Mouse (Mus musculus): ENCODE data around the gene Pts. TPM values are rescaled to one million over a fixed set of nuclear protein-coding genes. Genes with fewer than 3 reads are reported as not detected.

Pts gene
- total and polyA plus RNA-seq, 2 experiments from 2014 or later = 82.3 to 116 TPM

- no peaks in the 10 kb centered on the region for H3K27me3 ChIP-seq (ENCODE audit: insufficient read depth, low read length)
- DNase-seq (ENCODE audit: low spot score) = peak; percentile 9
- H3K9me3 ChIP-seq (ENCODE audit: low read length) = no peaks in the 10 kb centered on the region
- no peak overlapping the region for H3K27ac ChIP-seq (ENCODE audit: low read depth, low read length)
- TF ChIP-seq CTCF (IDR thresholded peaks at IDR 0.05) = no peak
- H3K4me1 ChIP-seq (ENCODE audit: insufficient read depth, low read length) = no peaks in the 10 kb centered on the region
- WGBS = 71% methylated on average over 10 of the region's 10 CpGs
- H3K36me3 ChIP-seq (ENCODE audit: insufficient read depth, low read length) = no peaks in the 10 kb centered on the region
- no peak overlapping the region for H3K4me3 ChIP-seq (ENCODE audit: low read depth, low read length)
- H3K9ac ChIP-seq (replicated peaks; ENCODE audit: low read length, poor library complexity, severe bottlenecking) = no peak overlapping the region
- H3K4me2 ChIP-seq (ENCODE audit: low read depth, low read length, poor library complexity, severe bottlenecking) = no peak overlapping the region
- ATAC-seq (ENCODE audit: low FRiP score) = no peak
Observed at GRCm38 (mm10) chr9:50495405-50496150, 32.9 kb downstream of the Pts start.

GRCm38 (mm10) chr9:50494311-50494710, 34.2 kb downstream of the Pts start, which contains the start of gene Plet1:
TSS of gene Plet1 (plus strand) at chr9:50494525.
- Histone ChIP-seq H3K4me2 (ENCODE audit: low read depth, low read length, poor library complexity, severe bottlenecking) (no peak within 1 kb of the TSS), H3K4me3 (ENCODE audit: low read depth, low read length) (no peak within 1 kb of the TSS), H3K36me3 (ENCODE audit: insufficient read depth, low read length) (no peaks in the 10 kb centered on the region), H3K27me3 (ENCODE audit: insufficient read depth, low read length) (no peaks in the 10 kb centered on the region), H3K9ac (replicated peaks; ENCODE audit: low read length, poor library complexity, severe bottlenecking) (no peak within 1 kb of the TSS), H3K27ac (ENCODE audit: low read depth, low read length) (no peak within 1 kb of the TSS), H3K9me3 (ENCODE audit: low read length) (no peaks in the 10 kb centered on the region), H3K4me1 (ENCODE audit: insufficient read depth, low read length) (no peaks in the 10 kb centered on the region)
- TF ChIP-seq CTCF (IDR thresholded peaks at IDR 0.05) = no peak
- ATAC-seq (ENCODE audit: low FRiP score) (no peak), DNase-seq (ENCODE audit: low spot score) (no peak)
- 86% methylated on average over 6 of the region's 6 CpGs for WGBS

- no peak overlapping the region for H3K4me2 ChIP-seq (ENCODE audit: low read depth, low read length, poor library complexity, severe bottlenecking)
- H3K36me3 ChIP-seq (ENCODE audit: insufficient read depth, low read length) = no peaks in the 10 kb centered on the region
- H3K27me3 ChIP-seq (ENCODE audit: insufficient read depth, low read length) = no peaks in the 10 kb centered on the region
- H3K27ac ChIP-seq (ENCODE audit: low read depth, low read length) = no peak overlapping the region
- no peak for ATAC-seq (ENCODE audit: low FRiP score)
- WGBS = 84% methylated on average over 2 of the region's 2 CpGs
- no peaks in the 10 kb centered on the region for H3K9me3 ChIP-seq (ENCODE audit: low read length)
- no peaks in the 10 kb centered on the region for H3K4me1 ChIP-seq (ENCODE audit: insufficient read depth, low read length)
- no peak overlapping the region for H3K9ac ChIP-seq (replicated peaks; ENCODE audit: low read length, poor library complexity, severe bottlenecking)
- DNase-seq (ENCODE audit: low spot score) = no peak
- no peak overlapping the region for H3K4me3 ChIP-seq (ENCODE audit: low read depth, low read length)
- no peak for TF ChIP-seq CTCF (IDR thresholded peaks at IDR 0.05)
Observed at GRCm38 (mm10) chr9:50493777-50494176, 34.7 kb downstream of the Pts start.

- Histone ChIP-seq H3K9ac (replicated peaks; ENCODE audit: low read length, poor library complexity, severe bottlenecking) (no peak overlapping the region), H3K4me2 (ENCODE audit: low read depth, low read length, poor library complexity, severe bottlenecking) (no peak overlapping the region), H3K27me3 (ENCODE audit: insufficient read depth, low read length) (no peaks in the 10 kb centered on the region), H3K9me3 (ENCODE audit: low read length) (no peaks in the 10 kb centered on the region), H3K4me1 (ENCODE audit: insufficient read depth, low read length) (no peaks in the 10 kb centered on the region), H3K36me3 (ENCODE audit: insufficient read depth, low read length) (no peaks in the 10 kb centered on the region), H3K4me3 (ENCODE audit: low read depth, low read length) (no peak overlapping the region), H3K27ac (ENCODE audit: low read depth, low read length) (no peak overlapping the region)
- DNase-seq (ENCODE audit: low spot score) (no peak), ATAC-seq (ENCODE audit: low FRiP score) (no peak)
- TF ChIP-seq CTCF (IDR thresholded peaks at IDR 0.05) = no peak
- WGBS = 88% methylated on average over 2 of the region's 2 CpGs
Observed at GRCm38 (mm10) chr9:50491531-50492045, 36.9 kb downstream of the Pts start.

GRCm38 (mm10) chr9:50490836-50491235, 37.7 kb downstream of the Pts start:
- no peak for ATAC-seq (ENCODE audit: low FRiP score)

GRCm38 (mm10) chr9:50485521-50485920, 43.0 kb downstream of the Pts start:
- Histone ChIP-seq H3K9ac (replicated peaks; ENCODE audit: low read length, poor library complexity, severe bottlenecking) (no peak overlapping the region), H3K4me3 (ENCODE audit: low read depth, low read length) (no peak overlapping the region; the same call in 1 of the 2 replicates), H3K36me3 (ENCODE audit: insufficient read depth, low read length) (no peaks in the 10 kb centered on the region), H3K9me3 (ENCODE audit: low read length) (no peaks in the 10 kb centered on the region), H3K27me3 (ENCODE audit: insufficient read depth, low read length) (no peaks in the 10 kb centered on the region), H3K4me2 (ENCODE audit: low read depth, low read length, poor library complexity, severe bottlenecking) (0 out of 2 replicates have a peak overlapping the region, but pooled peaks have one; percentile 1), H3K27ac (ENCODE audit: low read depth, low read length) (no peak overlapping the region), H3K4me1 (ENCODE audit: insufficient read depth, low read length) (no peaks in the 10 kb centered on the region)
- no peak for TF ChIP-seq CTCF (IDR thresholded peaks at IDR 0.05)
- 7% methylated on average over 10 of the region's 10 CpGs for WGBS
- ATAC-seq (ENCODE audit: low FRiP score) (no peak), DNase-seq (ENCODE audit: low spot score) (peak; percentile 21)

More at GRCm38 (mm10) chr9:50490836-50491235, 37.7 kb downstream of the Pts start:
- no peaks in the 10 kb centered on the region for H3K4me1 ChIP-seq (ENCODE audit: insufficient read depth, low read length)
- H3K9ac ChIP-seq (replicated peaks; ENCODE audit: low read length, poor library complexity, severe bottlenecking) = no peak overlapping the region
- H3K9me3 ChIP-seq (ENCODE audit: low read length) = no peaks in the 10 kb centered on the region
- TF ChIP-seq CTCF (IDR thresholded peaks at IDR 0.05) = no peak
- DNase-seq (ENCODE audit: low spot score) = no peak
- no peaks in the 10 kb centered on the region for H3K36me3 ChIP-seq (ENCODE audit: insufficient read depth, low read length)
- no peak overlapping the region for H3K27ac ChIP-seq (ENCODE audit: low read depth, low read length)
- no peaks in the 10 kb centered on the region for H3K27me3 ChIP-seq (ENCODE audit: insufficient read depth, low read length)
- H3K4me2 ChIP-seq (ENCODE audit: low read depth, low read length, poor library complexity, severe bottlenecking) = no peak overlapping the region
- no peak overlapping the region for H3K4me3 ChIP-seq (ENCODE audit: low read depth, low read length)

All from midbrain, postnatal 0 days (tissue).